Mouse (Mus musculus) intestine, embryonic 15.5 days (tissue): ENCODE results near the gene Asic2. TPM values are rescaled to one million over a fixed set of nuclear protein-coding genes. Genes with fewer than 3 reads are reported as not detected.
A peak's percentile ranks its signal among the peaks of the same experiment; 100 is the strongest.

Experiments
- ATAC-seq: fragments of 200-750 bp; cut with Nextera tagmentation; 2 replicates; pipeline ENCODE4 v1.8.0; 2017; ENCODE audit warnings: moderate TSS enrichment, moderate library complexity
- H3K27ac ChIP-seq: fragments of 300-500 bp; sonication (generic); 2 replicates; pipeline ENCODE4 v1.5.1; 2015; ENCODE audit warnings: mild to moderate bottlenecking, inconsistent platforms
- H3K27me3 ChIP-seq: fragments of 300-500 bp; sonication (generic); replicated peaks from 2 replicates; pipeline ENCODE4 v1.6.1; 2015; ENCODE audit warnings: inconsistent platforms
- H3K36me3 ChIP-seq: fragments of 300-500 bp; sonication (generic); 2 replicates; pipeline ENCODE4 v1.6.1; 2015; ENCODE audit warnings: inconsistent platforms
- H3K4me1 ChIP-seq: fragments of 300-500 bp; sonication (generic); replicated peaks from 2 replicates; pipeline ENCODE4 v1.6.1; 2015; ENCODE audit warnings: inconsistent platforms
- H3K4me2 ChIP-seq: fragments of 300-500 bp; sonication (generic); replicated peaks from 2 replicates; pipeline ENCODE4 v1.6.1; 2015; ENCODE audit warnings: mild to moderate bottlenecking, inconsistent platforms
- H3K4me3 ChIP-seq: fragments of 300-500 bp; sonication (generic); replicated peaks from 2 replicates; pipeline ENCODE4 v1.5.1; 2015; ENCODE audit warnings: inconsistent platforms
- H3K9ac ChIP-seq: fragments of 300-500 bp; sonication (generic); 2 replicates; pipeline ENCODE4 v1.6.1; 2015; ENCODE audit warnings: inconsistent platforms
- H3K9me3 ChIP-seq: fragments of 300-500 bp; sonication (generic); 2 replicates; pipeline ENCODE4 v1.6.1; 2016; ENCODE audit warnings: inconsistent platforms
- WGBS: fragments of 180-500 bp; shearing (Covaris S2); methylation state at CpG from one replicate; pipeline ENCODE4 v1.1.7; 2015; 5-methylcytosine and 5-hydroxymethylcytosine counted together
- polyA plus RNA-seq: library from polyadenylated mRNA; unstranded; fragments of >200 nt; fragmentation: Nextera tagmentation; extraction: Ambion mirVana; gene quantifications from 2 replicates; pipeline ENCODE4 v1.2.1, GENCODE M21; 2015

Gene Asic2
- polyA plus RNA-seq, 1 experiment from 2014 or later: 0.19 TPM

DNA sequence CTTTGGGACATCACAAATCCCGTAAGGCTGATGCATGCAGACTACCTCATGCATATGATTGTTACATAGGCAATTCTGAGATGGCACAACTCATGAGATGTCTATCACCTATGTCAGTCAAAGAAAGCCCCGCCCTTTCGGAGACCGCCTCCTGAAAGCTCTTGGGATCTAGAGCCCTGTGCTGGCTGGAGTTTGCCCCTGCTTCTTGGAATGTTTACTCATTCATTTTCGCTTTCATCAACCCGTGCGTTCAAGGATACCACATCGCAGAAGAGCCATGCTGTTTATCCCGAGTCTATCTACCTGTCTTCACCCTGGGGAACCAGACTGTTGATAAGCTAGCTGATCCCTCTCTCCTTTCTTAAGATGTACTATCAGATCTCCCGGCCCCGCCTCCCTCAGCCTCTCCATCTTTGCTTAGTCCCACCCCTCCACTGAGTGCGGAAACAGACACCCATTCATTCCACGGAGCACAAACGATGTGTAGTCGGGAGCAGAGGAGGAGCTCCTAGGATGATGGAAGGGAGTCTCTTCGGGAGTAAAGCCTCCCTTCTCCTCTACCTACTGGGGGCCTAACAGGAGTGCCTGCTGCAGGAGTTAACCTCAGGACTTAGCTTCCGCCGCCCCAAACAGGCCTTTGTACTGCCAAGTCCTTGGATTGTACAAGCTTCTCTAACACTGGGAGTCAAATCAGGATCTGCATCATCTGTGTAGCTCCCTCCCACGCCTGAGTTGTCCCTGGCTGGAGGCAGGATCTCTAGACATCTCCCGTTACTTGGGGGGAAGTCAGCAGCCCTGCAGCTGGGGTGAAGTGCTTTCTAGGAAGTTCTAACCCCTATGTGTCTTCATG, 356.1 kb downstream of the Asic2 start:
- Histone ChIP-seq H3K27me3 (no peaks in the 10 kb centered on the region), H3K9me3 (no peaks in the 10 kb centered on the region), H3K4me2 (peak overlapping the region; percentile 71), H3K9ac (peak overlapping the region; percentile 34; the same call in 1 of the 2 replicates), H3K4me1 (peaks cover 10% of the 10 kb centered on the region; the same call in 1 of the 2 replicates), H3K36me3 (no peaks in the 10 kb centered on the region), H3K27ac (no peak overlapping the region), H3K4me3 (peak overlapping the region; percentile 30)
- WGBS: 6% methylated on average over 20 of the region's 20 CpGs
- ATAC-seq: peak; percentile 78

DNA sequence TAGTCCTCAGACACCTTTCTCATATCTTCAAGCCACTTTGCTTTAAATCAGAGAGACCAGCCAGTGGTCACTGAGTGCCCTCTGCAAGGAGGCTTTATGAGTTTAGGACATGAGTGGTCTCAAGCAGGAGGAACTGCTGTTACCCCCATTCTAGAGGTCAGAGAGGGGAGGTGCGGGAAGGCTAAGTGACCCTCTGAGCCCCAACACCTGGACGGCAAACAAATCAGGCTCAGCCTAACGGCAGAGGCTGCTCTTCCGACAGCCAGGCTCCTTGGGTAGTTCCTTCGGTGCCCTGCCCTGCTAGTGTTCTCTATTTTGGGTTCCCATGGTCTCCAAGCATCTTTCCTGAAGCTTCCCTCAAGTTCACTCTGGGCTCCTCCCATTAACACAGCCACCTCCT, 357.8 kb downstream of the Asic2 start:
- 69% methylated on average over 5 of the region's 5 CpGs for WGBS
- no peak overlapping the region for H3K4me2 ChIP-seq
- no peak for ATAC-seq
- H3K9ac ChIP-seq: no peak overlapping the region
- H3K36me3 ChIP-seq: no peaks in the 10 kb centered on the region
- H3K9me3 ChIP-seq: no peaks in the 10 kb centered on the region
- no peak overlapping the region for H3K4me3 ChIP-seq
- H3K4me1 ChIP-seq: peaks cover 10% of the 10 kb centered on the region; the same call in 1 of the 2 replicates
- no peak overlapping the region for H3K27ac ChIP-seq
- no peaks in the 10 kb centered on the region for H3K27me3 ChIP-seq

DNA sequence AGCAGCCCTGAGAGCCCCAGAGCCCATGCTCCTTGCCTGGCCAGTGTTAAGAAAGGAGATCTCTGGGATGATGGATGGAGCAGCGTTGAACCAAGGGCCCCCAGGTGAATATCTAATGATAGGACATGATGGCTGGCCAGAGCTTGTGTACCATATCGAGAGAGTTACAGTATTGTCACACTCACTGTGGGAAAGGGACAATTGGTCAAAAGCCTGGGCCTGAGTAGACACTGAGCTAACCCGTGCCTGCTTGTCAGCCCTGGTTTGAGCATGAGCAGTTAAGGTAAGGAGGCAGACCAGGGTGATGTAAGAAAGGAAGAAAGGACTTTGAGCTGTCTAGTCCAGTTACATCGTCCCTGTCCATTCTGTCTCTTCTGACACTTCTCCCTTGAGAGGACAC, 365.3 kb downstream of the Asic2 start:
- 57% methylated on average over 4 of the region's 4 CpGs for WGBS

DNA sequence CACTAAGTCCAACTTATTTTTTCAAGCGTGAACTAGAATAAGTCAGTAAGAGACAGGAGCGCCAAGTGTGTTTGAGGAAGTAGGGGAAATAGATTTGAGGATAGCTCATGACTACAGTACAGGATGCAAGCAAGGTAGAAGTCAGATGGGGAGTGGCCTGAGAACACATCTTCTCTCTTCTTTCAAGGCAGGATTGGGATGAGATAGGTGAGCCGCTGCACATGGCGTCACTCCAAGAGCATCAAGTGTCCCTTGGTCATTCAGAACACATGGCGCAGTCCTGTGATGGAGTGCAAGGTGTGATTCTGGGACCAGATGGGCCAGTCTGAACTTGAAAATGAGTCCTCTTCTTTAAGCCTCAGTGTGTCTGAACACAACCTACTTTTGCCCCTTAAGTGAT, 366.5 kb downstream of the Asic2 start:
- H3K4me1 ChIP-seq: no peaks in the 10 kb centered on the region
- no peak overlapping the region for H3K4me2 ChIP-seq
- WGBS: 96% methylated on average over 5 of the region's 5 CpGs
- no peaks in the 10 kb centered on the region for H3K9me3 ChIP-seq
- ATAC-seq: no peak
- H3K9ac ChIP-seq: no peak overlapping the region
- H3K27me3 ChIP-seq: no peaks in the 10 kb centered on the region
- no peak overlapping the region for H3K4me3 ChIP-seq
- no peaks in the 10 kb centered on the region for H3K36me3 ChIP-seq
- H3K27ac ChIP-seq: no peak overlapping the region

More for the DNA sequence above, 365.3 kb downstream of the Asic2 start:
- Histone ChIP-seq H3K4me1 (no peaks in the 10 kb centered on the region), H3K27ac (no peak overlapping the region), H3K4me2 (no peak overlapping the region), H3K27me3 (no peaks in the 10 kb centered on the region), H3K9ac (no peak overlapping the region), H3K4me3 (no peak overlapping the region), H3K36me3 (no peaks in the 10 kb centered on the region), H3K9me3 (no peaks in the 10 kb centered on the region)
- no peak for ATAC-seq

DNA sequence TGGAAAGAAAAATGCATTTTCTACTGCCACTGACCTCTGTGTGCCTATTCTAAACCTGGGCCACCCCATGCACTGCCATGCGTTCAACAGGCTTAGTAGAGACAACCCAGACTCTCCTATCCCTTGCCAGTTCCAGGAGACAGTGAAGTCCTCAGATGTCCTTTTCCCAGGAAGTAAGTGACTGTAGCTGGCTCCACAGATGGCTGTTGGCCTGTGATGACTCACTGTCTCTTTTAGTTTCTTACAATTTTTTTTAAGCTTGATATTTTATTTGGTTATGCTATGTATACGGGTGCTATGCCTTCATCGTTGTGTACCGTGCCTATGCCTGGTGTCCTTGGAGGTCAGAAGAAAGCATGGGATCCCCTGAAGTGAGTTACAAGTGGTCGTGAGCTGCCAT, 370.7 kb downstream of the Asic2 start:
- Histone ChIP-seq H3K4me1 (no peaks in the 10 kb centered on the region; the same call in 1 of the 2 replicates), H3K27ac (no peak overlapping the region), H3K4me2 (no peak overlapping the region), H3K4me3 (no peak overlapping the region), H3K36me3 (no peaks in the 10 kb centered on the region), H3K9ac (no peak overlapping the region), H3K9me3 (no peaks in the 10 kb centered on the region), H3K27me3 (no peaks in the 10 kb centered on the region)
- ATAC-seq: no peak
- 90% methylated on average over 5 of the region's 5 CpGs for WGBS

DNA sequence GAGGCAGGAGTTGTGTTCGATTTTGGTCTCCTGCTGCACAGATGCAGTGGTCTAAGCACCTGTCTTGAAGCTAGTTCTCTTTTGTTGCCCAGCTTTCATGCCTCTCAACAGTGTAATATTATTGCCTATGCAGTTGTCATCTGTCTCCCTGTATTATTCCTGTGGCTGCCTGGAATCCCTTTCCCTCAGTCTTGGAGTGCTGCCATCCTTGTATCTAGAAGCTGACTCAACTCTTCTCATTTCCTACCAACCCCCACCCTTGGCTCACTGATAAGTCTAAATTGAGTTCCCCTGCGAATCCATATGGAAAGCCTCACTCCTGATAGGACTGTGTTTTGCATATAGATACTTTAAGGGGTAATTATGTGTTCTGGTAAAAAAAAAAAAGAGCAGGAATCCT, 373.0 kb downstream of the Asic2 start:
- ATAC-seq: no peak
- Histone ChIP-seq H3K4me1 (no peaks in the 10 kb centered on the region; the same call in 1 of the 2 replicates), H3K27ac (no peak overlapping the region), H3K9ac (no peak overlapping the region), H3K27me3 (no peaks in the 10 kb centered on the region), H3K36me3 (no peaks in the 10 kb centered on the region), H3K4me2 (no peak overlapping the region), H3K9me3 (no peaks in the 10 kb centered on the region), H3K4me3 (no peak overlapping the region)
- 57% methylated on average over 2 of the region's 2 CpGs for WGBS

DNA sequence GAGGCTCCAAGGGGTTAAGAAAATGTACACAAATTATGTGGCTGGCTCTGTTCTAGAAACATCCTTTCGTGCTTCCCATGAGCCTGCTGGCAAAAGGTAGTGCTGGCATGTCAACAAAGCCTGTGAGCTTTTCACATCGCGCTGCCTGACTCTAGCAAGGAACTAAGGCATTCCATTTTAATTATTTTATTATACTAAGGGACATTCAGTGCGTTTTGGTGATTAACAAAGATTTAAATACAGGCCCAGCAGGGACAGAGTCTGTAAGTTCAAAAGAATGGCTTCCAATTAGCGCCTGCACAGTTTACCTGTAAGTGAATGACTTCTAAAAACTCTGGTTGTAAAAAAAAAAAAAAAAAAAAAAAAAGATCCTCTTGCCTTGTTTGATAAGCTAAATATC, 375.5 kb downstream of the Asic2 start:
- Histone ChIP-seq H3K27ac (no peak overlapping the region), H3K27me3 (no peaks in the 10 kb centered on the region), H3K4me2 (no peak overlapping the region), H3K4me3 (no peak overlapping the region), H3K9ac (no peak overlapping the region), H3K36me3 (no peaks in the 10 kb centered on the region), H3K4me1 (no peaks in the 10 kb centered on the region; the same call in 1 of the 2 replicates), H3K9me3 (no peaks in the 10 kb centered on the region)
- 43% methylated on average over 5 of the region's 5 CpGs for WGBS
- no peak for ATAC-seq

DNA sequence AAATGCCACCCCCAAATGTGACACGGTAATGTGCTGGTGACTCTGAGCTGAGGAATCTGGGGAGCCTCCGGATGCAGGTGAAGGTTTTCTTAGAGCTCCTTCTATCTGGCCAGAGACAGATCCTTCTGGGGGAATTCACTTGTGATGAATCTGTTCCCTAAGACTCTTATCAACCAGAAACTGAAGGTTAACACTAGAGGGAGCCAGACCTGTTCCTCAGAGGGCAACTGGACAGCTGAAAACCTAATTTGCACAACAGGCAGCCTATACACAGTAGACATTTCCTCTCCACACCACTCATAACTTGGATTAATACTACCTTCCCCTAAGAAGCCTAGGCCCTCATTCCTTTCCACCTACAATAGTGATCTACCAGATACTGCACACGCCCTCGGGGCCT, 377.3 kb downstream of the Asic2 start:
- Histone ChIP-seq H3K4me2 (no peak overlapping the region), H3K4me3 (no peak overlapping the region), H3K27ac (no peak overlapping the region), H3K4me1 (no peaks in the 10 kb centered on the region; the same call in 1 of the 2 replicates), H3K9ac (no peak overlapping the region), H3K27me3 (no peaks in the 10 kb centered on the region), H3K36me3 (no peaks in the 10 kb centered on the region), H3K9me3 (no peaks in the 10 kb centered on the region)
- ATAC-seq: no peak
- 67% methylated on average over 4 of the region's 4 CpGs for WGBS

DNA sequence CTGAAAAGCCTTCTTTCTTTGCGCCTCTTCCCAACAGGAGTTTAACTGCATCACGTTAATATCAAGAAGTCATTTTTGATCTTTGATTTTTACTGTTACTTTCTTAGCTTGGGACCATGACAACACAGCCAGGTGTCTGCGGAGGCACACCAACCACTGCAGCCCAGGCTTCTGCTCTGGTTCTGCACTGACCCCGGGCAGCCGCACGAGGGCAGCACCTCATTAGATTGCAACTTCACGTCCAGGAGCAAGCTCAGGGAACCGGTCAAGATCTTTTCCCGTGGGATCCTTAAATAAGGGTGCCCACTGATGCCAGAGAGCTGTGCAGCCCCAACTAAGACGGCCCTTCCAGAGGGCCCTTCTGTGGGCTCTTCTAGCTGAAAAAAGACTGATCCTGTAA, 379.6 kb downstream of the Asic2 start:
- WGBS: 11% methylated on average over 10 of the region's 10 CpGs
- no peaks in the 10 kb centered on the region for H3K9me3 ChIP-seq
- no peaks in the 10 kb centered on the region for H3K4me1 ChIP-seq
- no peak overlapping the region for H3K4me2 ChIP-seq
- H3K4me3 ChIP-seq: no peak overlapping the region
- no peak overlapping the region for H3K27ac ChIP-seq
- no peaks in the 10 kb centered on the region for H3K27me3 ChIP-seq
- H3K36me3 ChIP-seq: no peaks in the 10 kb centered on the region
- H3K9ac ChIP-seq: no peak overlapping the region
- no peak for ATAC-seq

DNA sequence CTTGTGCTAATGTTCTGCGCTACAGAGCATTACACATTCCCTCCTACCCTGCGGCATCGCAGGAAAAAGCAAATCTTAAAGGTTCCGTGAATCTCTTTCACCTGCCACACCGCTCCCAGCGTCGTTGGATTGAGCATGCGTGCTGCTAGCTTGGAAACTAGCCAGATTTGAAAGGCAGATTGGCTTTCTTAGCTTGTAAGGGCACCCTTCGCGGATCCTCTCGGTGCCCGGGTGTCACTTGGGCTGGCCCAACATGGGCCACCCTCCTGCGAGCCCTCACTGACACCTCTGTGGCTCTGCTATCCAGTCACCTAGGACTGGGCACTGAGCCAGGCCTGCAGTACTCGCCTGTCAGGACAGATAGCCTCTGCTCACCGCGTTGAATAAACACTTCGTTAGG, 380.3 kb downstream of the Asic2 start:
- 63% methylated on average over 17 of the region's 17 CpGs for WGBS
- no peak for ATAC-seq
- H3K4me3 ChIP-seq: no peak overlapping the region
- H3K4me1 ChIP-seq: no peaks in the 10 kb centered on the region
- H3K4me2 ChIP-seq: no peak overlapping the region
- no peak overlapping the region for H3K9ac ChIP-seq
- H3K9me3 ChIP-seq: no peaks in the 10 kb centered on the region
- no peaks in the 10 kb centered on the region for H3K36me3 ChIP-seq
- no peaks in the 10 kb centered on the region for H3K27me3 ChIP-seq
- no peak overlapping the region for H3K27ac ChIP-seq

DNA sequence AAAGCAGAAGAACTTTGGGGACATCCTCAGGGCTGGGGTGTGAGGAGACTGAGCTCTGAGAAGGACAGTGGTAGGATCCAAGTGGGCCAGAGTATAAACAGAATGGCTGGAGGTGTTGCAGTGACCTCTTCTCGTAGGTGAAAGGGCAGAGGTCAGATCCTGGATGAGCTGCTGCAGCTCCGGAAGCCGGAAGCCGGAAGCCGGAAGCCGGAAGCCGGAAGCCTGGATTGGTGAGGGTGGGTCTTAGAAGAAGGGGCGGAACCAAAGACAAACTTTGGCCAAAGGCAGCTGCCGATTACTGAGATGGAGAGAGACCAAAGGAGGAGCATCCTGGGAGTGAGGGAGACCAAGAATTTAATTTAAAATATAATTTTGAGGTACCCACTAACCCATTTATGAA, 381.1 kb downstream of the Asic2 start:
- no peak overlapping the region for H3K9ac ChIP-seq
- ATAC-seq: no peak
- H3K4me3 ChIP-seq: no peak overlapping the region
- no peaks in the 10 kb centered on the region for H3K9me3 ChIP-seq
- H3K27ac ChIP-seq: no peak overlapping the region
- H3K27me3 ChIP-seq: no peaks in the 10 kb centered on the region
- 65% methylated on average over 9 of the region's 9 CpGs for WGBS
- H3K4me2 ChIP-seq: no peak overlapping the region
- H3K36me3 ChIP-seq: no peaks in the 10 kb centered on the region
- H3K4me1 ChIP-seq: no peaks in the 10 kb centered on the region

DNA sequence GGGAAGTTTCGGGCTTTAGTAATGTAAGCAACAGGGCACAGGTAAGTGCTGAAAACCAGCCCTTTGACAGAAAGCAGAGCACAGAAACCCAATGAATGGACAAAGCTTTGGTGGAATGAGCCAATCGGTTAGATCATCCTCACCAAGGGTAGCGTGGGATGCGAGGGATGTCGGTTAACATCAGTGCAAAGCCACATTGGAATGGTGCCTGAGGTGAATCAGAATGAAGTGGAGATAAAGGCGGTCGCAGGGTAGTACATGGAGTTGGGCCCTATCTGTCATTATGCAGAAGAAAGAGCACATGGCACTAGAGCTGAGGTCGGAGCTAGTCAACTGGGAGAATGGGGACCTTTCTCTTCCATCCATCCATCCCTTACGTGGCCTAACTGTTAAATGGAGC, 383.8 kb downstream of the Asic2 start:
- no peaks in the 10 kb centered on the region for H3K27me3 ChIP-seq
- no peak overlapping the region for H3K27ac ChIP-seq
- no peaks in the 10 kb centered on the region for H3K4me1 ChIP-seq
- no peaks in the 10 kb centered on the region for H3K36me3 ChIP-seq
- H3K4me3 ChIP-seq: no peak overlapping the region
- no peak overlapping the region for H3K9ac ChIP-seq
- 90% methylated on average over 9 of the region's 9 CpGs for WGBS
- H3K9me3 ChIP-seq: no peaks in the 10 kb centered on the region
- H3K4me2 ChIP-seq: no peak overlapping the region
- ATAC-seq: no peak

DNA sequence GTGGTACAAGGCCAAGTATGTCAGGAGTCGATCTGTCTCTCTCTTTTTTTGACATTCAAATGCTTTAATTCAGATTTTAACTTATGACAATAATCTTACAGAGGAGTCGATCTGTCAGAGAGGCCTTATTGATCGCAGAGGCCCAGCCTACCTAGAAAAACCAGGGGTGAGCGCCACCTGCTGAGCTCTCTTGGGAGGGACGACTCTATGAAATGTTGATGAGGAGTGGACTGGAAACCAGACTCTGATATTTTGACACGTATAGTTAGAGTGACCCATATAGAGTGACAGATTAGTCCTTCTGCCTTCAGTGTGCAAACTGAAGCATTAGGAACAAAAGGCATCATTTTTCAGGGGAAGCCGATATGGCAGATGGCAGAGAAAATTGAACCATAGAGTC, 385.1 kb downstream of the Asic2 start:
- no peaks in the 10 kb centered on the region for H3K27me3 ChIP-seq
- no peak overlapping the region for H3K4me2 ChIP-seq
- ATAC-seq: no peak
- H3K27ac ChIP-seq: no peak overlapping the region
- H3K4me1 ChIP-seq: no peaks in the 10 kb centered on the region
- no peak overlapping the region for H3K4me3 ChIP-seq
- no peaks in the 10 kb centered on the region for H3K9me3 ChIP-seq
- no peak overlapping the region for H3K9ac ChIP-seq
- 66% methylated on average over 7 of the region's 7 CpGs for WGBS
- no peaks in the 10 kb centered on the region for H3K36me3 ChIP-seq
